Mouse (Mus musculus) forebrain, embryonic 14.5 days (tissue): ENCODE measurements around the gene Kcnk10. TPM values are rescaled to one million over a fixed set of nuclear protein-coding genes. Genes with fewer than 3 reads are reported as not detected.

Experiments
- ATAC-seq: fragments of 200-750 bp; cut with Nextera tagmentation; 2 replicates; pipeline ENCODE4 v1.8.0; 2017; ENCODE audit warnings: mild to moderate bottlenecking, moderate library complexity
- DNase-seq: peaks from one replicate; pipeline ENCODE4 v3.0.0-alpha.2; 2015; ENCODE audit warnings: low spot score
- H3K27ac ChIP-seq: fragments of 300-500 bp; sonication (generic); 2 replicates; pipeline ENCODE4 v1.5.1; 2014; ENCODE audit warnings: low read depth, mild to moderate bottlenecking, control low read depth, low read length, moderate library complexity
- H3K27me3 ChIP-seq: fragments of 300-500 bp; sonication (generic); replicated peaks from 2 replicates; pipeline ENCODE4 v1.6.1; 2014; ENCODE audit warnings: low read length, control low read depth, mixed read lengths; ENCODE audit not compliant: control insufficient read depth, insufficient read depth
- H3K36me3 ChIP-seq: fragments of 300-500 bp; sonication (generic); 2 replicates; pipeline ENCODE4 v1.6.1; 2014; ENCODE audit warnings: low read length, control low read depth; ENCODE audit not compliant: control insufficient read depth, insufficient read depth
- H3K4me1 ChIP-seq: fragments of 300-500 bp; sonication (generic); 2 replicates; pipeline ENCODE4 v1.6.1; 2014; ENCODE audit warnings: antibody characterized with exemption, low read length, control low read depth; ENCODE audit not compliant: control insufficient read depth, insufficient read depth
- H3K4me2 ChIP-seq: fragments of 300-500 bp; sonication (generic); 2 replicates; pipeline ENCODE4 v1.6.1; 2014; ENCODE audit warnings: mild to moderate bottlenecking, control low read depth, low read length
- H3K4me3 ChIP-seq: fragments of 300-500 bp; sonication (generic); 2 replicates; pipeline ENCODE4 v1.5.1; 2014; ENCODE audit warnings: low read depth, low read length, control low read depth
- H3K9ac ChIP-seq: fragments of 300-500 bp; sonication (generic); 2 replicates; pipeline ENCODE4 v1.6.1; 2014; ENCODE audit warnings: mild to moderate bottlenecking, low read length, control low read depth, moderate library complexity
- H3K9me3 ChIP-seq: fragments of 300-500 bp; sonication (generic); replicated peaks from 2 replicates; pipeline ENCODE4 v1.6.1; 2016; ENCODE audit warnings: low read length, control low read depth, mixed read lengths; ENCODE audit not compliant: control insufficient read depth
- WGBS: fragments of 180-500 bp; shearing (Covaris S2); extraction: QIAGEN DNeasy Blood & Tissue Kit; methylation state at CpG from one replicate; pipeline ENCODE4 v1.1.7; 2014; 5-methylcytosine and 5-hydroxymethylcytosine counted together
- polyA plus RNA-seq: library from polyadenylated mRNA; unstranded; fragments of >200 nt; fragmentation: Nextera tagmentation; extraction: Ambion mirVana; gene quantifications from 2 replicates; pipeline ENCODE4 v1.2.1, GENCODE M21; 2014

Gene Kcnk10
- polyA plus RNA-seq, 1 experiment from 2014 or later: 39.5 TPM

DNA sequence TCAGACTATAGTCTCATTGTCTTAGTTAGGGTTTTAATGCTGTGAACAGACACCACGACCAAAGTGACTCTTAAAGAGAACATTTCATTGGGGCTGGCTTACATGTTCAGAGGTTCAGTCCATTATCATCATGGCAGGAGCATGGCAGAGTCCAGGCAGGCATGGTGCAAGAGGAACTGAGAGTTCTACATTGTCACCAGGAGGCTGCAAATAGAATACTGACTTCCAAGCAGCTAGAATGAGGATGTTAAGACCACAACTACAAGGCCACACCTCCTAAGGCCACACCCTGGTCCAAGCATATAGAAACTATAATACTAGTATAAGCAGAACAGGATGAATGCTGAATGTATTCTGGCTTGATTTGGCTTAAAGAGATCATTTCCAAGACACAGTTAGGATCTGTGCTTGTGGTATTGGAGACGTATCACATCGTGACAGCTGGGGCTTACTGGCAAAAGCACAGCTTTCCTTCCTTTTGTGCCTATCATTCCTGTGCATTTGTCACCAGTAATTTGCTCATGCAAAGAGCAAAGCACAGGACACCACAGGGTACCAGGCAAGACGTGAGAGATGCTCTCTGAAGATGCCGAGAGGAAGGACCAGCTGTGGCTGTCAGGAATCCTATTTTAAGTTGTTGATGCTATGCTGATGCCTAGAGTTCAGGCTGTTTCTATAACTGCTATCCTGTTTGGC is 28.6 kb upstream of the Kcnk10 start:
- WGBS: 65% methylated on average over 5 of the region's 5 CpGs
- Histone ChIP-seq H3K27ac (no peak overlapping the region), H3K36me3 (no peaks in the 10 kb centered on the region), H3K9ac (no peak overlapping the region), H3K27me3 (no peaks in the 10 kb centered on the region), H3K4me2 (no peak overlapping the region), H3K4me1 (no peaks in the 10 kb centered on the region), H3K9me3 (no peaks in the 10 kb centered on the region), H3K4me3 (no peak overlapping the region)
- no peak for ATAC-seq
- peak; percentile 14 for DNase-seq

DNA sequence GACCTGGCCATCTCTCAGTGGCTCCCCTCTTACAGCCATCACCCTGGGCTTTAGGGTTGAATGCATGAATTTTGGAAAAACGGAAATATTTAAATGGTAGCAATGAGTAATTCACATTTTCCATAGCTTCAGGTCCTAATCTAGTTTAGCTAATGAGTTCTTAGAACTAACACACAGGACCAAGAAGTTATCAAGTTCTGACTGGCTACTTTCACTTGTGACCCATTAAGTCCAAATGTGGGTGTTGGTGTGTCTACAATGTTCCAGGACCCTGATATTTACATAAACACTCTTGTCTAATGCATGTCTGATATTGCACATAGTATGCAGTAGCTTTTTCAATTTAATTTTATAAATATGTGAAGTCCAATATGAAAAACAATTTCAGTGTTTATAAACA is 27.2 kb upstream of the Kcnk10 start:
- Histone ChIP-seq H3K4me1 (no peaks in the 10 kb centered on the region), H3K4me2 (no peak overlapping the region)
- WGBS: 74% methylated on average over 1 of the region's 1 CpGs

GRCm38 (mm10) chr12:98602114-98602513 is 24.0 kb upstream of the Kcnk10 start:
- peak; percentile 83; the same call in 1 of the 2 replicates for ATAC-seq
- no peaks in the 10 kb centered on the region for H3K27me3 ChIP-seq
- peak; percentile 82 for DNase-seq

More for the DNA sequence above, 27.2 kb upstream of the Kcnk10 start:
- Histone ChIP-seq H3K27ac (no peak overlapping the region), H3K9me3 (no peaks in the 10 kb centered on the region), H3K27me3 (no peaks in the 10 kb centered on the region), H3K36me3 (no peaks in the 10 kb centered on the region), H3K4me3 (no peak overlapping the region), H3K9ac (no peak overlapping the region)
- DNase-seq: no peak
- ATAC-seq: no peak

DNA sequence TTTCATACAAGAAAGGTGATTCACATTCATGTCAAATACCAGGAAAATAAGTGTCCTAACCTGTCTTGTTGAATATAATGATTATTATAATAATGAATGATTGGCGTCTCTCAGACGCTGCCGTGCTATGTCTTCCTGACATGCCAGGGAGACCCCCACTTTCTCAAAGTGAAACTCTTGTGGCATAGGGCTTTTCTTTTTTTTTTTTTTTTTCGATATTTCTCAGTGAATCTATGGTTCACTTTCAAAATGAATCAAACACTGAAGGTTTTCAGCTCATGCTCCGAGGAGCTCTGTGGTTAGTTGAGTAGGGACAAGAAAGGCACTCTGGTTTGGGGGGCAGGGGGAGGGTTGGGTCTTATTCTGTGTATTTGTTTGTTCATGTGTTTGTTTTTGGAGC is 22.8 kb upstream of the Kcnk10 start:
- H3K27ac ChIP-seq: no peak overlapping the region
- ATAC-seq: no peak
- no peak overlapping the region for H3K4me3 ChIP-seq
- WGBS: 88% methylated on average over 5 of the region's 5 CpGs
- H3K4me1 ChIP-seq: no peaks in the 10 kb centered on the region
- H3K4me2 ChIP-seq: no peak overlapping the region
- H3K36me3 ChIP-seq: no peaks in the 10 kb centered on the region
- H3K9me3 ChIP-seq: peaks cover 4% of the 10 kb centered on the region; the same call in 1 of the 2 replicates
- H3K27me3 ChIP-seq: no peaks in the 10 kb centered on the region
- no peak for DNase-seq
- no peak overlapping the region for H3K9ac ChIP-seq

More at GRCm38 (mm10) chr12:98602114-98602513, 24.0 kb upstream of the Kcnk10 start:
- Histone ChIP-seq H3K4me2 (no peak overlapping the region), H3K4me3 (no peak overlapping the region), H3K9ac (no peak overlapping the region), H3K27ac (no peak overlapping the region), H3K4me1 (no peaks in the 10 kb centered on the region), H3K36me3 (no peaks in the 10 kb centered on the region), H3K9me3 (peaks cover 4% of the 10 kb centered on the region; the same call in 1 of the 2 replicates)
- WGBS: 52% methylated on average over 6 of the region's 6 CpGs

GRCm38 (mm10) chr12:98591016-98591415 is 12.9 kb upstream of the Kcnk10 start:
- no peaks in the 10 kb centered on the region for H3K27me3 ChIP-seq
- no peak overlapping the region for H3K4me2 ChIP-seq
- H3K9ac ChIP-seq: no peak overlapping the region
- DNase-seq: no peak
- H3K9me3 ChIP-seq: no peaks in the 10 kb centered on the region
- no peak for ATAC-seq
- no peaks in the 10 kb centered on the region for H3K4me1 ChIP-seq
- H3K4me3 ChIP-seq: no peak overlapping the region
- no peaks in the 10 kb centered on the region for H3K36me3 ChIP-seq
- WGBS: 91% methylated on average over 2 of the region's 2 CpGs
- no peak overlapping the region for H3K27ac ChIP-seq

GRCm38 (mm10) chr12:98588573-98588972 is 10.5 kb upstream of the Kcnk10 start:
- DNase-seq: no peak
- H3K36me3 ChIP-seq: no peaks in the 10 kb centered on the region
- 73% methylated on average over 6 of the region's 6 CpGs for WGBS
- no peaks in the 10 kb centered on the region for H3K4me1 ChIP-seq
- H3K4me3 ChIP-seq: no peak overlapping the region
- H3K27ac ChIP-seq: no peak overlapping the region
- no peak overlapping the region for H3K4me2 ChIP-seq
- ATAC-seq: no peak
- H3K9me3 ChIP-seq: no peaks in the 10 kb centered on the region
- no peaks in the 10 kb centered on the region for H3K27me3 ChIP-seq
- H3K9ac ChIP-seq: no peak overlapping the region

DNA sequence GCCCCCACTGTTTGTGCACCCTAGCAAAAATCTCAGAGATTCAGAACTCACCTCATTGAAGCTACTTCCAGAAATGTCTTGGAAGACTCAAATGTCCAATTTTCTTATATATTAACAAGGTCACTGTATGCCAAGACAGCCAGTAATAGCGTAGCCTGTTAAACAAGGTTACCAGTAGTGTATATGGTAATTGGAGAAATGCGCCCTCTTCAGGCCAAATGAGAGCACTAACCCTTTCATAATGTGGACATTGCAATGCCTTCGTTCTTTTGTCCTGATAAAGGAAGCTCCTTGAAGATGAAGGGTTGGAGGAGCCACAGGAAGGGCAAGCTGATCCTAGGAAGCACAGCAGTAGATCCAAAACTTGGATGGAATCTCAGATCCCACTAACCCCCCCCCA is 7.2 kb upstream of the Kcnk10 start:
- DNase-seq (peak; percentile 55), ATAC-seq (no peak; the same call in 1 of the 2 replicates)
- H3K36me3 ChIP-seq: no peaks in the 10 kb centered on the region
- whole genome bisulfite sequencing: 33% methylated on average over 3 of the region's 3 CpGs
- H3K4me1 ChIP-seq: no peaks in the 10 kb centered on the region
- no peak overlapping the region for H3K9ac ChIP-seq
- no peak overlapping the region for H3K4me2 ChIP-seq
- H3K9me3 ChIP-seq: no peaks in the 10 kb centered on the region
- H3K27me3 ChIP-seq: no peaks in the 10 kb centered on the region
- no peak overlapping the region for H3K4me3 ChIP-seq
- no peak overlapping the region for H3K27ac ChIP-seq

DNA sequence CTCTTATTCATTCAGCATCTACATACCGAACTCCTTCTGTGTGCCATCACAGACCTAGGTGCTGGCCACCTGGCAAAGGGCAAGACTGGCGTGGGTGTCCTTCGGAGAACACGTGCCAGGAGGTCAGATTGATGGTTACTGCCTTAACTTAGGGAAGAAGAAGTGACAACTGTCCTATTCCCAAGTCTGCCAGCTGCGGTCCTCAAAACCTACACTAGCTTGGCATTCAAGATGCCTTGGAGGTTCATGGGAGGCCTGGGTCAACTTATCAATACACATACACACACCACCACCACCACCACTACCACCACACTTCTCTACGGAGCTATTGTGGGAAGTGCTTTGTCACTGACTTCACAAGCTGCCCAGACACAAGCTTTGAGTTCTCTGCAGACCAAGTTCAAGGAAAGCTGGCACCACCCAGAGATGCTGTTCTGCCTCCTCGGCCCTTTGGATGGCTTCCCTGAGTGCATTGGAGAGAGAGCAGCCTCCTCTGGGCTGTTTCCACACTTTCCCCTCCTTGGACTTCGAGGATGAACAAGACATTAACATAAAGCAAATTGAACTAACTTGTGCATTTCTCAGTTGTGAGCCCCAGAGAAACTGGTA is 2.1 kb downstream of the Kcnk10 start:
- H3K9me3 ChIP-seq: no peaks in the 10 kb centered on the region
- H3K27ac ChIP-seq: 0 out of 2 replicates have a peak overlapping the region, but pooled peaks have one; percentile 33
- peak overlapping the region; percentile 95; the same call in 1 of the 2 replicates for H3K9ac ChIP-seq
- H3K27me3 ChIP-seq: no peaks in the 10 kb centered on the region
- H3K4me3 ChIP-seq: peak overlapping the region; percentile 76
- no peaks in the 10 kb centered on the region for H3K36me3 ChIP-seq
- ATAC-seq (no peak), DNase-seq (no peak)
- peak overlapping the region; percentile 57 for H3K4me2 ChIP-seq
- WGBS: 60% methylated on average over 8 of the region's 8 CpGs
- peaks cover 31% of the 10 kb centered on the region for H3K4me1 ChIP-seq
